Mouse (Mus musculus) embryonic fibroblast, embryonic 13.5 days (primary cell): Measurements from ENCODE around the gene Hipk2.

Experiments used
- CTCF ChIP-seq: IDR thresholded peaks from 2 replicates; pipeline ENCODE4 v1.5.1; 2011; ENCODE audit warnings: mild to moderate bottlenecking, control low read depth, low read length, moderate library complexity, borderline replicate concordance; ENCODE audit not compliant: insufficient read depth
- POLR2A ChIP-seq: IDR thresholded peaks from 2 replicates; pipeline ENCODE4 v1.6.1; 2011; ENCODE audit warnings: low read depth, mild to moderate bottlenecking, control low read depth, low read length, moderate library complexity

DNA sequence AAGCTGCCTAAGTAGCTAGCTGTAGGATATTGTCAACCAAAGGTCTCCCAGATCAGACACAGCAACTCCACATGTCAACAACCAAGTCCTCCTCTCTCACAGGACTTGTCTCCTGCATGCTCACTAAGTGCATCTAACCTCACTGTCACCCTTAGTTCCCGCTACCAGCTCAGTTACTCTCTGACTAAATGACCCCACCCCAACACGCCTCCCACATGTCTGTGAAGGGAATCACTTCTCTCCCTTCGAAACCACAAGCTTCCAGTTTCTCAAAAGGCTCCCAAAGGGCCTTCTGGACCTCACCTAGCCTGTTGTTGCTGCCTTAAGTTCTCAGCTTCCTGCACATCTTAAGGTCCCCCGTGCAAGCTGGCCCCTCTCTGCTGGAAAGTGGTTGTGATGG, 25.2 kb upstream of the Hipk2 start:
- TF ChIP-seq POLR2A (no peak), CTCF (no peak)
